Mouse (Mus musculus) duodenum, adult 2 months (tissue): ENCODE measurements around the gene Mcoln3. TPM values are rescaled to one million over a fixed set of nuclear protein-coding genes. Genes with fewer than 3 reads are reported as not detected.

ENCODE experiments used
- polyA plus RNA-seq: library from polyadenylated mRNA; depleted of rRNA; stranded (reverse); fragments of >200 nt; gene quantifications from 2 replicates; pipeline ENCODE4 v1.2.3, GENCODE M21; 2012; ENCODE audit warnings: low replicate concordance; rRNA removed

Gene Mcoln3
- 9.6 TPM in 1 of 2 replicates, not detected in the other for polyA plus RNA-seq

GRCm38 (mm10) chr3:146117258-146117996, at the start of gene Mcoln3:
Gene Mcoln3, plus strand, starts transcription at chr3:146117450.

GRCm38 (mm10) chr3:146107921-146108571, 9.2 kb upstream of the Mcoln3 start, which contains the start of gene Wdr63:
Gene Wdr63, minus strand, starts transcription at chr3:146108130.

GRCm38 (mm10) chr3:146149156-146150057, 32.2 kb downstream of the Mcoln3 start, which contains the start of gene Mcoln2:
Gene Mcoln2, plus strand, starts transcription at chr3:146149833.

Other genes with a start within 250 kb of the Mcoln3 start
- gene Bcl10, start 194.6 kb upstream of the Mcoln3 start, polyA plus RNA-seq = 4.2 and 7.4 TPM in 2 replicates
- gene 2410004B18Rik, start 179.4 kb upstream of the Mcoln3 start, polyA plus RNA-seq = 6.7 and 23.4 TPM in 2 replicates
- 2.4 and 4.5 TPM in 2 replicates for gene Syde2, start 129.6 kb upstream of the Mcoln3 start, polyA plus RNA-seq
- gene Wdr63, start 9.3 kb upstream of the Mcoln3 start, polyA plus RNA-seq = 0.18 TPM in 1 of 2 replicates, not detected in the other
- 3.6 and 4.3 TPM in 2 replicates for gene Mcoln2, start 32.4 kb downstream of the Mcoln3 start, polyA plus RNA-seq
- gene Lpar3, start 103.5 kb downstream of the Mcoln3 start, polyA plus RNA-seq = 1.1 and 10.3 TPM in 2 replicates